In the genomic region with DNA sequence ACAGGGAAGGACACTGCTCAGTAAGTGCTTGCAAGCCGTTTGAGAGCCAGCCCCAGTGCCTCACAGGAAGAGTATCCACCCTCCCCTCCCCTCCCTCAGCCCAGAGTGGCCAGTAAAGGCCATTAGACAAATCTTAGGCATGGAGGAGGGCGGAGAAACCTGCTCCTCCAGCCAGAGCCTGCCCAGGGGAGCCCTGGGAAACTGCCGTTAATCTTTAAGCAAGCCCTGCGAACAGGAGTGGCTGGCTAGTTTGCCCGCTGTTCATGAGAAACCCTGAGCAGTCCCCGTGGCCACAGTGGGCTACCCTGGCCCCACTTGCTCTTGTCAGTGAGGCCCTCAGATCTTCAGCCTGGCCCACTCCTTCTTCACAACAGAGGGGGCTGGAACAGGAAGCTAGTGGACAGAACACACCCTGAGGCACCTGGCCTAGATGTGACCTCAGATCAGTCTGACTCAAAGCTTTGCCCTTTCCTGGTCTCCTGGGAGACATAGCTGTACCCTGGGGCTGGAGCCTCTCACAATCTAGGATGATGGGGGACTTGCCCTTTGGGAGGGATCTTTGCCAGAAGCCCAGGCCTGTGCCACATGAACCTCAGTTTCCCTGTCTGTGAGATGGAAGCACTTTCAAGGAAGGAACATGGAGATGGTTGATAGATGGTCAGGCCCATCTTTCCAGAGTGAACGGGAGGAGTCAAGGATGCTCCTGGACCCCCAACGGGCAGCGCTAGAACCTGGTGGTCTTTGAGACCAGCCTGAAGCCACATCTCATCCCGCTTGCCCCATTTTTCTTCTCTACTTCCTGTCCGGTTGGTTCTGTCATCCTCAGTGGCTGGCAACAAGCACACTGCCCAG, we compare ENCODE assay signal across 8 mouse cellular contexts. TPM values are rescaled to one million over a fixed set of nuclear protein-coding genes. Genes with fewer than 3 reads are reported as not detected.
A peak's percentile ranks its signal among the peaks of the same experiment; 100 is the strongest.
DNase-seq lines count a peak whose midpoint lies in the region; ATAC-seq and TF ChIP-seq lines count a peak whose summit lies in the region.

No protein-coding gene starts in this region.

- TF ChIP-seq CTCF in midbrain, postnatal 0 days (IDR thresholded peaks at IDR 0.05), result no peak

- peak overlapping the region; percentile 97 for H3K9ac ChIP-seq in embryonic facial prominence, embryonic 14.5 days (ENCODE audit: low read depth, low read length)
- H3K9ac ChIP-seq in hindbrain, embryonic 14.5 days, result peak overlapping the region; percentile 99
- H3K9ac ChIP-seq in limb, embryonic 15.5 days, result peak overlapping the region; percentile 99
- H3K9ac ChIP-seq in midbrain, postnatal 0 days (replicated peaks; ENCODE audit: low read length, poor library complexity, severe bottlenecking), result peak overlapping the region; percentile 100; the same call in 1 of the 2 replicates

- no peaks in the 10 kb centered on the region for H3K27me3 ChIP-seq in embryonic facial prominence, embryonic 14.5 days (replicated peaks; ENCODE audit: control insufficient read depth, insufficient read depth, low read length)
- no peaks in the 10 kb centered on the region for H3K27me3 ChIP-seq in hindbrain, embryonic 14.5 days (ENCODE audit: control insufficient read depth, insufficient read depth, low read length)
- H3K27me3 ChIP-seq in limb, embryonic 15.5 days, result no peaks in the 10 kb centered on the region
- no peaks in the 10 kb centered on the region for H3K27me3 ChIP-seq in midbrain, postnatal 0 days (ENCODE audit: insufficient read depth, low read length)

- H3K27ac ChIP-seq in embryonic facial prominence, embryonic 14.5 days (replicated peaks; ENCODE audit: low read depth, low read length), result peak overlapping the region; percentile 94; the same call in 1 of the 2 replicates
- H3K27ac ChIP-seq in hindbrain, embryonic 14.5 days, result peak overlapping the region; percentile 92
- peak overlapping the region; percentile 94 for H3K27ac ChIP-seq in limb, embryonic 15.5 days
- H3K27ac ChIP-seq in midbrain, postnatal 0 days (ENCODE audit: low read depth, low read length), result peak overlapping the region; percentile 94

- no peaks in the 10 kb centered on the region for H3K9me3 ChIP-seq in embryonic facial prominence, embryonic 14.5 days (ENCODE audit: control insufficient read depth, low read length)
- H3K9me3 ChIP-seq in hindbrain, embryonic 14.5 days (ENCODE audit: control insufficient read depth, low read length), result no peaks in the 10 kb centered on the region
- H3K9me3 ChIP-seq in limb, embryonic 15.5 days, result no peaks in the 10 kb centered on the region
- H3K9me3 ChIP-seq in midbrain, postnatal 0 days (ENCODE audit: low read length), result no peaks in the 10 kb centered on the region

- peaks cover 22% of the 10 kb centered on the region for H3K4me1 ChIP-seq in embryonic facial prominence, embryonic 14.5 days (ENCODE audit: control insufficient read depth, insufficient read depth, low read length)
- H3K4me1 ChIP-seq in hindbrain, embryonic 14.5 days (replicated peaks; ENCODE audit: control insufficient read depth, insufficient read depth, low read length), result peaks cover 49% of the 10 kb centered on the region
- peaks cover 55% of the 10 kb centered on the region for H3K4me1 ChIP-seq in limb, embryonic 15.5 days
- peaks cover 37% of the 10 kb centered on the region for H3K4me1 ChIP-seq in midbrain, postnatal 0 days (ENCODE audit: insufficient read depth, low read length)

- WGBS in embryonic facial prominence, embryonic 14.5 days, result 44% methylated on average over 11 of the region's 11 CpGs
- WGBS in hindbrain, embryonic 14.5 days, result 49% methylated on average over 11 of the region's 11 CpGs
- WGBS in limb, embryonic 15.5 days, result 46% methylated on average over 11 of the region's 11 CpGs
- WGBS in midbrain, postnatal 0 days, result 51% methylated on average over 11 of the region's 11 CpGs

- H3K4me2 ChIP-seq in embryonic facial prominence, embryonic 14.5 days (ENCODE audit: low read depth, low read length), result peak overlapping the region; percentile 89
- peak overlapping the region; percentile 94 for H3K4me2 ChIP-seq in hindbrain, embryonic 14.5 days (replicated peaks)
- H3K4me2 ChIP-seq in limb, embryonic 15.5 days, result peak overlapping the region; percentile 81
- H3K4me2 ChIP-seq in midbrain, postnatal 0 days (ENCODE audit: low read depth, low read length, poor library complexity, severe bottlenecking), result peak overlapping the region; percentile 96

- 0 out of 2 replicates have a peak, but pooled peaks have one; percentile 9 for ATAC-seq in embryonic facial prominence, embryonic 14.5 days (ENCODE audit: low read depth)
- ATAC-seq in hindbrain, embryonic 14.5 days (ENCODE audit: low FRiP score), result no peak
- ATAC-seq in limb, embryonic 15.5 days (ENCODE audit: insufficient number of reproducible peaks, low FRiP score, low TSS enrichment, low read depth), result no peak
- no peak for ATAC-seq in midbrain, postnatal 0 days (ENCODE audit: low FRiP score)

- 0 out of 2 replicates have a peak, but pooled peaks cover 6% of the 10 kb centered on the region for H3K36me3 ChIP-seq in embryonic facial prominence, embryonic 14.5 days (ENCODE audit: control insufficient read depth, insufficient read depth, low read length)
- 0 out of 2 replicates have a peak, but pooled peaks cover 5% of the 10 kb centered on the region for H3K36me3 ChIP-seq in hindbrain, embryonic 14.5 days (replicated peaks; ENCODE audit: control insufficient read depth, insufficient read depth)
- peaks cover 4% of the 10 kb centered on the region; the same call in 1 of the 2 replicates for H3K36me3 ChIP-seq in limb, embryonic 15.5 days
- 0 out of 2 replicates have a peak, but pooled peaks cover 4% of the 10 kb centered on the region for H3K36me3 ChIP-seq in midbrain, postnatal 0 days (ENCODE audit: insufficient read depth, low read length)

- H3K4me3 ChIP-seq in embryonic facial prominence, embryonic 14.5 days (ENCODE audit: low read depth, low read length), result peak overlapping the region; percentile 89
- peak overlapping the region; percentile 82 for H3K4me3 ChIP-seq in hindbrain, embryonic 14.5 days (replicated peaks; ENCODE audit: low read length)
- H3K4me3 ChIP-seq in limb, embryonic 15.5 days, result peak overlapping the region; percentile 76
- peak overlapping the region; percentile 86 for H3K4me3 ChIP-seq in midbrain, postnatal 0 days (ENCODE audit: low read depth, low read length)

- peak; percentile 51 for DNase-seq in adrenal gland, postnatal 14 days
- DNase-seq in adrenal gland, postnatal 4 days (ENCODE audit: low spot score in 2 of 2), result no peak
- DNase-seq in embryonic facial prominence, embryonic 14.5 days (ENCODE audit: low spot score), result peak; percentile 56
- DNase-seq in hindbrain, embryonic 14.5 days (ENCODE audit: low spot score), result no peak
- DNase-seq in midbrain, postnatal 0 days (ENCODE audit: low spot score), result no peak
- DNase-seq in spleen, postnatal 14 days (ENCODE audit: low spot score in 2 of 2), result no peak
- no peak for DNase-seq in spleen, postnatal 10 days (ENCODE audit: low spot score in 2 of 2)

RNA-seq across cellular contexts. Expression of a gene that starts 4.8 kb away (rescaled TPM):
- 16.2 and 18.9 TPM in 2 replicates for total RNA-seq in adrenal gland, postnatal 14 days (2021)
- 10 to 100 TPM; 34.0 to 36.7 TPM for total RNA-seq in adrenal gland, postnatal 4 days (2021)
- 12.6 and 16.2 TPM in 2 replicates for polyA plus RNA-seq in embryonic facial prominence, embryonic 14.5 days (2014; fragmentation: Nextera tagmentation; extraction: Ambion mirVana)
- polyA plus RNA-seq in hindbrain, embryonic 14.5 days (2014; fragmentation: Nextera tagmentation; extraction: Ambion mirVana), result 24.8 and 30.1 TPM in 2 replicates
- polyA plus RNA-seq in limb, embryonic 15.5 days (2015; fragmentation: Nextera tagmentation; extraction: Ambion mirVana), result 14.8 and 18.5 TPM in 2 replicates
- 129 and 137 TPM in 2 replicates for total RNA-seq in midbrain, postnatal 0 days (2014; rRNA removed)
- 26.1 and 26.6 TPM in 2 replicates for polyA plus RNA-seq in midbrain, postnatal 0 days (2015; fragmentation: Nextera tagmentation; extraction: Ambion mirVana)

RNA-seq across cellular contexts. Expression of a gene that starts 55.7 kb away (rescaled TPM):
- 29.4 and 35.4 TPM in 2 replicates for total RNA-seq in adrenal gland, postnatal 14 days (2021)
- total RNA-seq in adrenal gland, postnatal 4 days (2021), result 10 to 100 TPM; 49.9 to 50.4 TPM
- 39.7 and 43.3 TPM in 2 replicates for polyA plus RNA-seq in embryonic facial prominence, embryonic 14.5 days (2014; fragmentation: Nextera tagmentation; extraction: Ambion mirVana)
- polyA plus RNA-seq in hindbrain, embryonic 14.5 days (2014; fragmentation: Nextera tagmentation; extraction: Ambion mirVana), result 53.3 and 58.1 TPM in 2 replicates
- 87.6 and 87.9 TPM in 2 replicates for polyA plus RNA-seq in limb, embryonic 15.5 days (2015; fragmentation: Nextera tagmentation; extraction: Ambion mirVana)
- total RNA-seq in midbrain, postnatal 0 days (2014; rRNA removed), result 70.8 and 70.9 TPM in 2 replicates
- 129 and 132 TPM in 2 replicates for polyA plus RNA-seq in midbrain, postnatal 0 days (2015; fragmentation: Nextera tagmentation; extraction: Ambion mirVana)

Comparison
In these comparisons a context has a peak if more than half of its experiments do, and no peak if none do; other contexts are left out.
1. DNase-seq: peak in adrenal gland, postnatal 14 days (single experiment) and embryonic facial prominence, embryonic 14.5 days (single experiment); none in adrenal gland, postnatal 4 days (0 of 2), hindbrain, embryonic 14.5 days (single experiment), midbrain, postnatal 0 days (single experiment), spleen, postnatal 14 days (0 of 2) and spleen, postnatal 10 days (0 of 2).
2. Peak in every context shown above with its lines, with median percentiles within 50 percentile points of each other: H3K27ac ChIP-seq, H3K4me2 ChIP-seq, H3K4me3 ChIP-seq and H3K9ac ChIP-seq.